Mouse (Mus musculus): ENCODE results near the gene Sae1. TPM values are rescaled to one million over a fixed set of nuclear protein-coding genes. Genes with fewer than 3 reads are reported as not detected.

Gene Sae1
- polyA plus RNA-seq, 1 experiment, result 78.5 TPM

DNA sequence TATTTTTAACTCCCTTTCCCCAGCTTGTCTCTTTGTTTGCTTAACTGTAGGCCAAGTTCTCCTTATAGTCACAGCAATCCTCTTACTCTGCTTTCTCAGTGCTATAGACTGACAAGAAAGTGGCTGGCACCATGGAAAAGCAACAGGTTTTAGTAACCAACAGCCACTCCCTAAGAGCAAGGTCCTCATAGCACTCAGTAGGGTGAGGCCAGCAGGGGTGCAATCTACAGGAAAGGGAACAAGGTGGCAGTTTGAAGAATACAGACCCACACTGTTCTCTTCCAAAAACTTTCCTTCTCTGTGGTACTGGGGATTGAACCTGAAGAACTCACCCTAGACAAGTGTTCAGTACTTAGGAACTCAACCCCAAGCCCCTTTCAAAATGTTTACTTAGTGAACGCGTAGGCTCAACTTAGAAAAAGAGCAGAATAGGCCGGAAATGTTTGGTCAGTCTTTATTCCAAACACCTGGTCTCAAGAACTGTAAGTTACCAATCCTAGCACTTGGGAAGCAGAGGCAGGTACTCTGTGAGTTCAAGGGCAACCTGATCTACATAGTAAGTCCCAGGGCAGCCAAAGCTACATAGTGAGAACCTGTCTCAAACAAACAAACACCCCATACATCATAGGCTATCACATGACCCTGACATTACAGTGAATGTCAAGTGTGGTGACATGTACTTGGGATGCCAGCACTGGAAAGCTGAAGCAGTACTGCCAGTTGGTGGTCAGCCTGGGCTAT lies 31.6 kb downstream of the Sae1 start:
- TF ChIP-seq POLR2A (IDR thresholded peaks at IDR 0.05; ENCODE audit: borderline replicate concordance, control insufficient read depth, low read depth, low read length), result no peak
- TF ChIP-seq CTCF (IDR thresholded peaks at IDR 0.05; ENCODE audit: control insufficient read depth, insufficient read depth, low read length), result no peak

DNA sequence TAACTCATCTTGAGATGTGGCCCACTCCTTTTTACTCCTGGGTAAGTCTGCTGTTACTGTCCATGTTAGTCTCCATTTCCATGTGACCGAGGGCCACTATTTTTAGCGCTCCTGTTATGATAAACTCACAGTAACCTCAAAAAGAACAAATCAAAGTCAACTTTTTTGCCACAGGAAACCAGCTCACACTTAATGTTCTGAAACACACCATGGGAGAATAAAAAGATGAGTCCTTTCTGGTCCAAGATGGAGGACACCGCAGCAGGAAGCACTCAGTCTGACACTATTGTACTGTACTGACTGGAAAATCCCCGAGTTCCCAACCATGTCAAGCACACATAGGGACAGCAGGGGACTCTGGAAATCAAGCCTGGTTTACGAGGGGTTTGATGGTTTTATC lies 37.6 kb downstream of the Sae1 start:
- Histone ChIP-seq H3K27ac (ENCODE audit: control insufficient read depth, insufficient read depth, low read depth, low read length, poor library complexity) (no peak overlapping the region), H3K4me1 (ENCODE audit: control insufficient read depth, insufficient read depth, low read length) (no peaks in the 10 kb centered on the region; the same call in 1 of the 2 replicates)

More for the DNA sequence above, 31.6 kb downstream of the Sae1 start:
- Histone ChIP-seq H3K4me3 (replicated peaks; ENCODE audit: control insufficient read depth, low read depth, low read length) (no peak overlapping the region), H3K27ac (ENCODE audit: control insufficient read depth, insufficient read depth, low read depth, low read length, poor library complexity) (no peak overlapping the region), H3K4me1 (ENCODE audit: control insufficient read depth, insufficient read depth, low read length) (no peaks in the 10 kb centered on the region)
- WGBS, result 94% methylated on average over 3 of the region's 3 CpGs

DNA sequence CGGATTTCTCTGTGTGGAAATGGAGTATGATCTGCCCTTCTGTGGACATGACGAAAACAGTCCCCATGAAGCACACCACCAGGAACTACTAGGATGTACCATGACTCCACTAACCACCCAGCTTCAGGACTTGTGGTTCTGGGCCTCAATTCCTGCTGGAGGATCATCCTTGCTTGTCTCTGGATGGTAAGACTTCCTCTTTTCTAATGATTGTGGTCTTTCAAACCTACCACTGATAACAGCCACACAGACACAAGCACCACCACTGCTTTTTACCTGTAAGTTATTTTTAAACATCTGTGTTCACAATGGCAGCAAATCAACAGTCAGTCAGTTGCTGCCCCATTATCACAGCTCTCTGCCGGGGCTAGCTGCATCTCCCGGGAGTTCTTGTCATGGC lies 42.3 kb downstream of the Sae1 start:
- TF ChIP-seq POLR2A (IDR thresholded peaks at IDR 0.05; ENCODE audit: borderline replicate concordance, control insufficient read depth, low read depth, low read length) (no peak), CTCF (IDR thresholded peaks at IDR 0.05; ENCODE audit: control insufficient read depth, insufficient read depth, low read length) (no peak)
- Histone ChIP-seq H3K4me1 (ENCODE audit: control insufficient read depth, insufficient read depth, low read length) (no peaks in the 10 kb centered on the region; the same call in 1 of the 2 replicates), H3K27ac (ENCODE audit: control insufficient read depth, insufficient read depth, low read depth, low read length, poor library complexity) (no peak overlapping the region), H3K4me3 (replicated peaks; ENCODE audit: control insufficient read depth, low read depth, low read length) (no peak overlapping the region)
- 52% methylated on average over 4 of the region's 4 CpGs for WGBS

More for the DNA sequence above, 37.6 kb downstream of the Sae1 start:
- H3K4me3 ChIP-seq (replicated peaks; ENCODE audit: control insufficient read depth, low read depth, low read length), result no peak overlapping the region
- WGBS, result 77% methylated on average over 5 of the region's 5 CpGs
- TF ChIP-seq POLR2A (IDR thresholded peaks at IDR 0.05; ENCODE audit: borderline replicate concordance, control insufficient read depth, low read depth, low read length), result no peak
- no peak for TF ChIP-seq CTCF (IDR thresholded peaks at IDR 0.05; ENCODE audit: control insufficient read depth, insufficient read depth, low read length)

DNA sequence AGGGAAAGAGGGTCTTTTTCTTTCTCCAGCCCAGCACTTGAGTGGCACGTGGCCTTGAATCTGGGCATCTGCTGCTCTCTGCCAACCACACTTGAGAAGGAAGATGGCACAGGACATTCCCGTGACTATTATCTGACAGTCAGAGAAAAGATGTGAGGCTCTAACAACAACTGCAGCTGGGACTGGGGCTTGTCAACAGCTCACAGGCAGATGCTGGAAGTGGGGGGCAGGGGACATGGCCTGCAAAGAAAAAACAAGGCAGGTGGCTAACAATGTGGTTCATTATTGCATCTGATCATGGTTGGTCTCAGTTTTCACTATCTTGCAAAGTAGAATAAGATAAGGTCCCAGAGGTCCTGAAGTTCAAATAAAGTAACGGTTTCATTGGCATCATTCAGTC lies 43.0 kb downstream of the Sae1 start:
- Histone ChIP-seq H3K4me1 (ENCODE audit: control insufficient read depth, insufficient read depth, low read length) (no peaks in the 10 kb centered on the region; the same call in 1 of the 2 replicates), H3K4me3 (replicated peaks; ENCODE audit: control insufficient read depth, low read depth, low read length) (no peak overlapping the region), H3K27ac (ENCODE audit: control insufficient read depth, insufficient read depth, low read depth, low read length, poor library complexity) (no peak overlapping the region)
- WGBS, result 69% methylated on average over 3 of the region's 3 CpGs
- TF ChIP-seq CTCF (IDR thresholded peaks at IDR 0.05; ENCODE audit: control insufficient read depth, insufficient read depth, low read length) (no peak), POLR2A (IDR thresholded peaks at IDR 0.05; ENCODE audit: borderline replicate concordance, control insufficient read depth, low read depth, low read length) (no peak)

DNA sequence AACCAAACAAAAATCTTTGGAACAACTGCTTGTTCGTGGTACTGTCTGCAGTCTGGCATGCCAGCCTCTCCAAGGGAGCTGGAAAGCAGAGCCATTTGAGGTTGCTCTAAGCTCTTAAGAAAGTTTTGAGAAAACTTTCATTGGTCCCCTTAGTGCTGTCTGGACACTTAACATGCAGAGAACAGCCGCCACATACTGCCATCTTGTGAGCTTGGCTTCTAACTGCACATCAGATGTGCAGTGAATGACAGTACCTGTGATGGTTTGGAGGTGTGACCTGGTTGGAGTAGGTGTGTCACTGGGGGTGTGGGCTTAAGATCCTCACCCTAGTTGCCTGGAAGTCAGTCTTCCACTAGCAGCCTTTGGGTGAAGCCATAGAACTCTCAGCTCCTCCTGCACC lies 49.9 kb downstream of the Sae1 start:
- Histone ChIP-seq H3K27ac (ENCODE audit: control insufficient read depth, insufficient read depth, low read depth, low read length, poor library complexity) (no peak overlapping the region), H3K4me3 (replicated peaks; ENCODE audit: control insufficient read depth, low read depth, low read length) (no peak overlapping the region), H3K4me1 (ENCODE audit: control insufficient read depth, insufficient read depth, low read length) (no peaks in the 10 kb centered on the region)
- 76% methylated on average over 2 of the region's 2 CpGs for WGBS
- TF ChIP-seq POLR2A (IDR thresholded peaks at IDR 0.05; ENCODE audit: borderline replicate concordance, control insufficient read depth, low read depth, low read length) (no peak), CTCF (IDR thresholded peaks at IDR 0.05; ENCODE audit: control insufficient read depth, insufficient read depth, low read length) (no peak)

DNA sequence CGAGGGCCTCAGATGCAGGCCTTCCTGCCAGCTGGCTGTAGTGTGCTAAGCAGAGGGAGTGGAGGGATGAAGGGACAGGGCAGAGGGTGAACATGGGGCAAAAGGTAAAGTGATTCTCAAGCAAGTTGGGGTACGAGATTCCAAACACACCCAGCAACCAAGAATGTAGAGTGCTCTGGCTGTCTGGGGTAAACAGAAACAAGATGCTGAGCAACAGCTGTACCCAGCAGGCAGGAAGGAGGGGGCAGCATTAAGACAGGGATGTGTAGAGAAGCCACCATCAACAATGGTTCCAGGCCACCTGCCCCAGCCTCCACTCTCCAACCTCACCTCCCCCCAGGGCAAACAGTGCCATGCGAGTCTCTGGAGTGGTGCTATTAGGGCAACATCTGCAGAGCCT lies 58.5 kb downstream of the Sae1 start:
- TF ChIP-seq POLR2A (IDR thresholded peaks at IDR 0.05; ENCODE audit: borderline replicate concordance, control insufficient read depth, low read depth, low read length), result no peak
- TF ChIP-seq CTCF (IDR thresholded peaks at IDR 0.05; ENCODE audit: control insufficient read depth, insufficient read depth, low read length), result no peak
- no peak overlapping the region for H3K4me3 ChIP-seq (replicated peaks; ENCODE audit: control insufficient read depth, low read depth, low read length)
- H3K4me1 ChIP-seq (ENCODE audit: control insufficient read depth, insufficient read depth, low read length), result no peaks in the 10 kb centered on the region
- no peak overlapping the region for H3K27ac ChIP-seq (ENCODE audit: control insufficient read depth, insufficient read depth, low read depth, low read length, poor library complexity)
- WGBS, result 85% methylated on average over 3 of the region's 3 CpGs

DNA sequence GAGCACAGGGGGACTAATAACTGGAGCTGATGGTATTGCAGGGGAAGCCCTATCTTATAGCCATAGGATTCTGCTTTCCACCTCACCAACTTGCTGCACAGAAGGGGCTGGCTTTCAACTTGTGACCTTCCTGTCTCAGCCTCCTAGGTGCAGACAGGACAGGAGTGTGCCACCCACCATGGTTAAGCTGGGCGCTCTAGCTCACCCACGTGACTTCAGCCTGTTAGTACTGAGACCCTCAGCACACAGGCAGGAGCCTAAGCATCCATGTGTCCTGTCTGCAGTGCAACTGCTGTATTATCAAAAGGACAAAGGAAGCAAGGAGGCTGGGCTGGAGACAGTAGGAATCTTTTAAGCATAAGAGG lies 61.0 kb downstream of the Sae1 start:
- 94% methylated on average over 2 of the region's 2 CpGs for WGBS
- Histone ChIP-seq H3K4me1 (ENCODE audit: control insufficient read depth, insufficient read depth, low read length) (no peaks in the 10 kb centered on the region), H3K27ac (ENCODE audit: control insufficient read depth, insufficient read depth, low read depth, low read length, poor library complexity) (no peak overlapping the region), H3K4me3 (replicated peaks; ENCODE audit: control insufficient read depth, low read depth, low read length) (no peak overlapping the region)
- TF ChIP-seq POLR2A (IDR thresholded peaks at IDR 0.05; ENCODE audit: borderline replicate concordance, control insufficient read depth, low read depth, low read length) (no peak), CTCF (IDR thresholded peaks at IDR 0.05; ENCODE audit: control insufficient read depth, insufficient read depth, low read length) (no peak)

DNA sequence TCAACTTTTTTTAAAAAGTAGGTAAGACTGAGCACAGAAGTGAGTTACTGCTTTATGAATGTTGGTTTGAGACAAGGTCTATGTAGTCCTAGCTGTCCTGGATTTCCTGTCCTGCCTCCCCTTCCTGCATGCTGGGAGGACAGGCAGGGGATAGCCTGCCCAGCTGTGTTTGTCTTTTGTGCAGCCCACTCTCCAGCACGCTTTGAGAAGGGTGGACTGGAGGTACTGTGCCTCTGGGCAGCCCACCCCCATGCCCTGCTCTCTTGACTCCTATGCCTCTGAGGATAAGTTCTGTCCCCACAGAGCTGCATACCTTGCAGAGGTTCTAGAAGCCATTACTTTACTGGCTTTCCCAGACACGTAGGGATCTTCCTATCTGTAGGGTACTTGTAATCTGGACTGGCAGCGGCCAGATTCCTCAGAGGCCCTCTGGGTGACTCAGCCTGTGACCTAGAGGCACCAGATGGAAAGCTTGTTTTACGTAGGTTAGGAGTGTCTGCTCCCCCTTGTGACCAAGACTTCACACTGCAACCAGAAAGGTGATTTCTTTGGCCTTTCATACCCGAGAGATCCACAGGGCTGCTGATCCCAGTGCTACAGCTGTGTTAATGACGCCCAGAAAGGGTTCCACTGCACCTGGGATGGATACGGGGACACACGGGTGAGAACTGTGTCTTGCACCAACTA lies 61.5 kb downstream of the Sae1 start:
- Histone ChIP-seq H3K4me1 (ENCODE audit: control insufficient read depth, insufficient read depth, low read length) (no peaks in the 10 kb centered on the region), H3K4me3 (replicated peaks; ENCODE audit: control insufficient read depth, low read depth, low read length) (no peak overlapping the region), H3K27ac (ENCODE audit: control insufficient read depth, insufficient read depth, low read depth, low read length, poor library complexity) (no peak overlapping the region)
- WGBS, result 28% methylated on average over 8 of the region's 8 CpGs
- TF ChIP-seq POLR2A (IDR thresholded peaks at IDR 0.05; ENCODE audit: borderline replicate concordance, control insufficient read depth, low read depth, low read length), result no peak
- TF ChIP-seq CTCF (IDR thresholded peaks at IDR 0.05; ENCODE audit: control insufficient read depth, insufficient read depth, low read length), result peak; percentile 65

Measured in bone marrow, adult 2 months (tissue).